Mouse (Mus musculus): ENCODE measurements around the gene Zfyve19. TPM values are rescaled to one million over a fixed set of nuclear protein-coding genes. Genes with fewer than 3 reads are reported as not detected.

Zfyve19 gene
- polyA plus RNA-seq, 1 experiment from 2014 or later = 38.7 TPM

- no peak for TF ChIP-seq CTCF (IDR thresholded peaks at IDR 0.05; ENCODE audit: low read depth)
These were observed 9.5 kb upstream of the Zfyve19 start for GRCm38 (mm10) chr2:119198934-119199333.

GRCm38 (mm10) chr2:119202914-119203453 lies 5.4 kb upstream of the Zfyve19 start:
- H3K4me1 ChIP-seq (replicated peaks; ENCODE audit: control insufficient read depth, insufficient read depth, low read length) = peaks cover 6% of the 10 kb centered on the region; the same call in 1 of the 2 replicates
- ATAC-seq = peak; percentile 85

More at GRCm38 (mm10) chr2:119198934-119199333, 9.5 kb upstream of the Zfyve19 start:
- WGBS = 79% methylated on average over 3 of the region's 3 CpGs
- H3K4me2 ChIP-seq (replicated peaks; ENCODE audit: low read depth) = no peak overlapping the region
- H3K4me3 ChIP-seq (ENCODE audit: low read depth, low read length) = no peak overlapping the region
- H3K9ac ChIP-seq (ENCODE audit: low read depth, low read length) = no peak overlapping the region
- no peak for ATAC-seq
- H3K36me3 ChIP-seq (ENCODE audit: control insufficient read depth, insufficient read depth) = no peaks in the 10 kb centered on the region
- H3K4me1 ChIP-seq (replicated peaks; ENCODE audit: control insufficient read depth, insufficient read depth, low read length) = peaks cover 6% of the 10 kb centered on the region; the same call in 1 of the 2 replicates
- H3K9me3 ChIP-seq (ENCODE audit: control insufficient read depth) = no peaks in the 10 kb centered on the region
- no peak overlapping the region for H3K27ac ChIP-seq (ENCODE audit: low read depth, low read length)
- H3K27me3 ChIP-seq (replicated peaks; ENCODE audit: control insufficient read depth, insufficient read depth, low read length) = no peaks in the 10 kb centered on the region

GRCm38 (mm10) chr2:119203871-119204460 lies 4.5 kb upstream of the Zfyve19 start:
- ATAC-seq = no peak
- H3K36me3 ChIP-seq (ENCODE audit: control insufficient read depth, insufficient read depth) = no peaks in the 10 kb centered on the region
- no peaks in the 10 kb centered on the region for H3K9me3 ChIP-seq (ENCODE audit: control insufficient read depth)
- TF ChIP-seq CTCF (IDR thresholded peaks at IDR 0.05; ENCODE audit: low read depth) = no peak
- peak overlapping the region; percentile 54; the same call in 1 of the 2 replicates for H3K27ac ChIP-seq (ENCODE audit: low read depth, low read length)
- H3K4me3 ChIP-seq (ENCODE audit: low read depth, low read length) = no peak overlapping the region
- 70% methylated on average over 4 of the region's 4 CpGs for WGBS
- H3K4me1 ChIP-seq (replicated peaks; ENCODE audit: control insufficient read depth, insufficient read depth, low read length) = peaks cover 6% of the 10 kb centered on the region; the same call in 1 of the 2 replicates
- no peak overlapping the region for H3K9ac ChIP-seq (ENCODE audit: low read depth, low read length)
- H3K27me3 ChIP-seq (replicated peaks; ENCODE audit: control insufficient read depth, insufficient read depth, low read length) = no peaks in the 10 kb centered on the region
- H3K4me2 ChIP-seq (replicated peaks; ENCODE audit: low read depth) = no peak overlapping the region

More at GRCm38 (mm10) chr2:119202914-119203453, 5.4 kb upstream of the Zfyve19 start:
- Histone ChIP-seq H3K4me3 (ENCODE audit: low read depth, low read length) (no peak overlapping the region), H3K27me3 (replicated peaks; ENCODE audit: control insufficient read depth, insufficient read depth, low read length) (no peaks in the 10 kb centered on the region), H3K4me2 (replicated peaks; ENCODE audit: low read depth) (no peak overlapping the region), H3K9me3 (ENCODE audit: control insufficient read depth) (no peaks in the 10 kb centered on the region), H3K9ac (ENCODE audit: low read depth, low read length) (no peak overlapping the region), H3K27ac (ENCODE audit: low read depth, low read length) (0 out of 2 replicates have a peak overlapping the region, but pooled peaks have one; percentile 12), H3K36me3 (ENCODE audit: control insufficient read depth, insufficient read depth) (no peaks in the 10 kb centered on the region)
- no peak for TF ChIP-seq CTCF (IDR thresholded peaks at IDR 0.05; ENCODE audit: low read depth)
- 22% methylated on average over 5 of the region's 5 CpGs for WGBS

GRCm38 (mm10) chr2:119207961-119208343 lies 465 bp upstream of the Zfyve19 start:
- no peak for ATAC-seq
- peak overlapping the region; percentile 68 for H3K4me3 ChIP-seq (ENCODE audit: low read depth, low read length)
- 12% methylated on average over 6 of the region's 6 CpGs for WGBS
- H3K36me3 ChIP-seq (ENCODE audit: control insufficient read depth, insufficient read depth) = peaks cover 26% of the 10 kb centered on the region
- H3K27ac ChIP-seq (ENCODE audit: low read depth, low read length) = peak overlapping the region; percentile 85
- peaks cover 6% of the 10 kb centered on the region; the same call in 1 of the 2 replicates for H3K4me1 ChIP-seq (replicated peaks; ENCODE audit: control insufficient read depth, insufficient read depth, low read length)
- peak overlapping the region; percentile 64 for H3K9ac ChIP-seq (ENCODE audit: low read depth, low read length)
- no peaks in the 10 kb centered on the region for H3K9me3 ChIP-seq (ENCODE audit: control insufficient read depth)
- TF ChIP-seq CTCF (IDR thresholded peaks at IDR 0.05; ENCODE audit: low read depth) = no peak
- H3K4me2 ChIP-seq (replicated peaks; ENCODE audit: low read depth) = peak overlapping the region; percentile 68
- H3K27me3 ChIP-seq (replicated peaks; ENCODE audit: control insufficient read depth, insufficient read depth, low read length) = no peaks in the 10 kb centered on the region

- Histone ChIP-seq H3K36me3 (ENCODE audit: control insufficient read depth, insufficient read depth) (peaks cover 33% of the 10 kb centered on the region), H3K4me2 (replicated peaks; ENCODE audit: low read depth) (peak overlapping the region; percentile 68), H3K9ac (ENCODE audit: low read depth, low read length) (peak overlapping the region; percentile 64), H3K4me1 (replicated peaks; ENCODE audit: control insufficient read depth, insufficient read depth, low read length) (no peaks in the 10 kb centered on the region), H3K27ac (ENCODE audit: low read depth, low read length) (no peak overlapping the region), H3K9me3 (ENCODE audit: control insufficient read depth) (no peaks in the 10 kb centered on the region), H3K4me3 (ENCODE audit: low read depth, low read length) (peak overlapping the region; percentile 68), H3K27me3 (replicated peaks; ENCODE audit: control insufficient read depth, insufficient read depth, low read length) (no peaks in the 10 kb centered on the region)
- no peak for TF ChIP-seq CTCF (IDR thresholded peaks at IDR 0.05; ENCODE audit: low read depth)
- 1% methylated on average over 13 of the region's 13 CpGs for WGBS
- ATAC-seq = peak; percentile 6
These were observed 725 bp downstream of the Zfyve19 start for GRCm38 (mm10) chr2:119209176-119209507.

GRCm38 (mm10) chr2:119229775-119230704 lies 21.6 kb downstream of the Zfyve19 start, which contains the start of gene Ppp1r14d:
Ppp1r14d (minus strand) TSS chr2:119229906.
- H3K4me3 ChIP-seq (ENCODE audit: low read depth, low read length) = peak within 1 kb of the TSS; percentile 35
- no peaks in the 10 kb centered on the region for H3K9me3 ChIP-seq (ENCODE audit: control insufficient read depth)
- WGBS = 28% methylated on average over 6 of the region's 6 CpGs
- H3K4me1 ChIP-seq (replicated peaks; ENCODE audit: control insufficient read depth, insufficient read depth, low read length) = no peaks in the 10 kb centered on the region
- TF ChIP-seq CTCF (IDR thresholded peaks at IDR 0.05; ENCODE audit: low read depth) = no peak
- ATAC-seq = peak; percentile 70
- peak within 1 kb of the TSS; percentile 64 for H3K4me2 ChIP-seq (replicated peaks; ENCODE audit: low read depth)
- H3K27ac ChIP-seq (ENCODE audit: low read depth, low read length) = peak within 1 kb of the TSS; percentile 91
- no peaks in the 10 kb centered on the region for H3K27me3 ChIP-seq (replicated peaks; ENCODE audit: control insufficient read depth, insufficient read depth, low read length)
- H3K9ac ChIP-seq (ENCODE audit: low read depth, low read length) = peak within 1 kb of the TSS; percentile 45
- H3K36me3 ChIP-seq (ENCODE audit: control insufficient read depth, insufficient read depth) = no peaks in the 10 kb centered on the region

Measured in intestine, postnatal 0 days (tissue).